Mouse (Mus musculus) heart, embryonic 12.5 days (tissue): ENCODE data around the gene Dapk3. TPM values are rescaled to one million over a fixed set of nuclear protein-coding genes. Genes with fewer than 3 reads are reported as not detected.
"Not testable (repeated sequence)": the region's sequence is repeated elsewhere in the genome, so short reads cannot be mapped to it uniquely, and the experiment has no call there.

Experiments
- ATAC-seq: fragments of 200-750 bp; cut with Nextera tagmentation; 2 replicates; pipeline ENCODE4 v1.8.0; 2017; ENCODE audit warnings: moderate TSS enrichment, moderate library complexity; ENCODE audit not compliant: insufficient number of reproducible peaks, low FRiP score
- H3K27ac ChIP-seq: fragments of 300-500 bp; sonication (generic); 2 replicates; pipeline ENCODE4 v1.5.1; 2016; ENCODE audit warnings: mild to moderate bottlenecking, moderate library complexity; ENCODE audit not compliant: poor library complexity, severe bottlenecking
- H3K27me3 ChIP-seq: fragments of 300-500 bp; sonication (generic); replicated peaks from 2 replicates; pipeline ENCODE4 v1.6.1; 2016; ENCODE audit warnings: mild to moderate bottlenecking, moderate library complexity
- H3K36me3 ChIP-seq: fragments of 300-500 bp; sonication (generic); 2 replicates; pipeline ENCODE4 v1.6.1; 2016; ENCODE audit warnings: mild to moderate bottlenecking, moderate library complexity
- H3K4me1 ChIP-seq: fragments of 300-500 bp; sonication (generic); replicated peaks from 2 replicates; pipeline ENCODE4 v1.6.1; 2016; ENCODE audit warnings: mild to moderate bottlenecking
- H3K4me2 ChIP-seq: fragments of 300-500 bp; sonication (generic); 2 replicates; pipeline ENCODE4 v1.6.1; 2016; ENCODE audit warnings: mild to moderate bottlenecking, moderate library complexity
- H3K4me3 ChIP-seq: fragments of 300-500 bp; sonication (generic); 2 replicates; pipeline ENCODE4 v1.5.1; 2016; ENCODE audit warnings: mild to moderate bottlenecking
- H3K9ac ChIP-seq: fragments of 300-500 bp; sonication (generic); 2 replicates; pipeline ENCODE4 v1.6.1; 2016; ENCODE audit warnings: mild to moderate bottlenecking, moderate library complexity
- H3K9me3 ChIP-seq: fragments of 300-500 bp; sonication (generic); replicated peaks from 2 replicates; pipeline ENCODE4 v1.6.1; 2016; ENCODE audit warnings: mild to moderate bottlenecking, moderate library complexity
- WGBS: fragments of 180-500 bp; shearing (Covaris S2); methylation state at CpG from one replicate; pipeline ENCODE4 v1.1.7; 2016; 5-methylcytosine and 5-hydroxymethylcytosine counted together
- polyA plus RNA-seq: library from polyadenylated mRNA; unstranded; fragments of >200 nt; fragmentation: Nextera tagmentation; extraction: Ambion mirVana; gene quantifications from 2 replicates; pipeline ENCODE4 v1.2.1, GENCODE M21; 2016

Gene Dapk3
- polyA plus RNA-seq, 1 experiment from 2014 or later = 62.8 TPM

DNA sequence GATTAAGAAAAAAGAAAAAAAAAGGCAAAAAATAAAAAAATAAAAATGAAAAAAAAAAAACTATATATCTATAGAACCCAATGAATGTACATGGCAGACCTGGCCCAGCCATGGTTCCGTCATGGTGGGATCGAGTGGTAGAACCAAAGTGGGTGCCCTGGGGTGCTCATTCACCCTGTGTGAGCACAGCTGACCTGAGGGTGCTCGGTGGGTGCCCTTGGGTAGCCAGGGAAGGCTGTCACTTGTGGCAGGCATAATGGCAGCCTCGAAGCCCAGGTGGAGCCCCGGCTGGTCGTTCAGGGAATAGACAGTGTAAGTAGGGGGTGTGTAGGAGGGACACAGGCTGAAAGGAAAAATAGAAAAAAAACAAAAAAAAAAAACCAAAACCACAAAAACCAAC, 31.5 kb upstream of the Dapk3 start:
- Histone ChIP-seq H3K9me3 (no peaks in the 10 kb centered on the region), H3K4me3 (no peak overlapping the region), H3K9ac (no peak overlapping the region), H3K36me3 (peaks cover 86% of the 10 kb centered on the region), H3K27ac (no peak overlapping the region), H3K4me1 (peaks cover 34% of the 10 kb centered on the region), H3K4me2 (no peak overlapping the region), H3K27me3 (no peaks in the 10 kb centered on the region)
- ATAC-seq = no peak
- WGBS = 68% methylated on average over 6 of the region's 6 CpGs

DNA sequence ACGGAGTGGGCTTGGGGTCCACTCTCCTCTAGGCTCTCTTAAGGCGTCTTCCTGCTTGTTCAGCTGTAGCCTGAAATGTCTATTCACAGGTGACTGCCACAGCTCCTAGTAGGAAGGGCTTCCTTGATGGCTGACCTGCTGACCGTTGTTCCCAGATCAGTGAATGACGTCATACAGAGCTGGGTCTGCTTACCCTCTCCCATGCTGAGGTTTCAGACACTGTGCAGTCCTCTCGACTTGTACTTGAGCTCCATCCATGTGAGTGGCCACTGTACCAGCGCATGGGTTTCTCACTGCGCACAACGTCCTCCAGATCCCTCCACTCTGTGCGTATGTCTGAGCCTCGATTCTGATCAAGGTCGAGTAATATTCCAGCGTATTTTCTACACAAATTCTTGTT, 30.2 kb upstream of the Dapk3 start:
- peak overlapping the region; percentile 81 for H3K27ac ChIP-seq
- H3K4me3 ChIP-seq = no peak overlapping the region
- no peaks in the 10 kb centered on the region for H3K27me3 ChIP-seq
- H3K9me3 ChIP-seq = no peaks in the 10 kb centered on the region
- H3K4me1 ChIP-seq = peaks cover 29% of the 10 kb centered on the region
- H3K4me2 ChIP-seq = no peak overlapping the region
- peaks cover 86% of the 10 kb centered on the region for H3K36me3 ChIP-seq
- 56% methylated on average over 12 of the region's 12 CpGs for WGBS
- H3K9ac ChIP-seq = peak overlapping the region; percentile 54; the same call in 1 of the 2 replicates
- peak; percentile 26 for ATAC-seq

DNA sequence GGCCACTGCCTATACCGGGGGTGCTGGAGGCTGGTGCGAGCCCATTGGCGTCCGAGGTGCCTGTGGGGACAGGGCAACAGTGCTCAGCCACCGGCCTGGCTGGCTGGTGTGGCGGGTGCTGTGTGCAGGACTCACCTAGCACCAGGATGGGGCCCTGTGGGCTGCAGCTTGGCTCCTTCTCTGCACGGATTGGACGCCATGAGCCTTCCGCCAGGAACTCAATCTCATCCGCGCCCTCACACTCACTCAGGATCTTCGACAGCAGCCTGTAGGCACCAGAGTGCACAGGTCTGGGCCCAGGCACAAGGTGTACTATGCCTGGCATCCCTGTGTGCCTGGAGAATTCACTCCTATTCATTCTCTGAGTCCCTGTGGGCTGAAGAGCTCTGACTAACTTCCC, 28.5 kb upstream of the Dapk3 start:
- Histone ChIP-seq H3K9ac (no peak overlapping the region), H3K4me3 (no peak overlapping the region), H3K4me1 (peaks cover 29% of the 10 kb centered on the region), H3K27me3 (no peaks in the 10 kb centered on the region), H3K9me3 (no peaks in the 10 kb centered on the region), H3K27ac (no peak overlapping the region), H3K36me3 (peaks cover 83% of the 10 kb centered on the region), H3K4me2 (no peak overlapping the region)
- ATAC-seq = no peak
- WGBS = 84% methylated on average over 12 of the region's 12 CpGs

DNA sequence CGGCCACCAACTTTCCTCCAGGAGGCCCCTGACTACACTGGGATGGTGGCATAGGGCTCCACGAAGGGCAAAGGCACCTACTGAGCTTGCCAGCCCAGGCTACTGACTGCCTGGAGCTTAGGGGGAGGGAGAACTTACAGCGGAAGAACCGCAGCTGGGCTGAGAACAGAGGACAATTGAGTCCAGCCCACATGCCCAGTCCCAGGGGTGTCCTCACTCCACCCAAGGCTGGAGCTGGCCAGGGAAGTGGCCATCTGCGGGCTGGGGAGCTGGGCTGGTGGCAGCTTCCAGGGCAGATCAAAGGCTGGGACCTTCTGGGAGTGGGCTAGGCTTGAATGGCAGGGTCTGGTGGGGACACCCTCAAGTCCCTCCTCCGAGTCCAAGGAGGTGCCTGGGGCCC, 28.1 kb upstream of the Dapk3 start:
- WGBS = 82% methylated on average over 6 of the region's 6 CpGs
- H3K27ac ChIP-seq = peak overlapping the region; percentile 6; the same call in 1 of the 2 replicates
- H3K27me3 ChIP-seq = no peaks in the 10 kb centered on the region
- H3K36me3 ChIP-seq = peaks cover 80% of the 10 kb centered on the region
- no peak overlapping the region for H3K4me3 ChIP-seq
- H3K9ac ChIP-seq = 0 out of 2 replicates have a peak overlapping the region, but pooled peaks have one; percentile 14
- peaks cover 27% of the 10 kb centered on the region for H3K4me1 ChIP-seq
- H3K9me3 ChIP-seq = no peaks in the 10 kb centered on the region
- no peak overlapping the region for H3K4me2 ChIP-seq
- ATAC-seq = no peak

DNA sequence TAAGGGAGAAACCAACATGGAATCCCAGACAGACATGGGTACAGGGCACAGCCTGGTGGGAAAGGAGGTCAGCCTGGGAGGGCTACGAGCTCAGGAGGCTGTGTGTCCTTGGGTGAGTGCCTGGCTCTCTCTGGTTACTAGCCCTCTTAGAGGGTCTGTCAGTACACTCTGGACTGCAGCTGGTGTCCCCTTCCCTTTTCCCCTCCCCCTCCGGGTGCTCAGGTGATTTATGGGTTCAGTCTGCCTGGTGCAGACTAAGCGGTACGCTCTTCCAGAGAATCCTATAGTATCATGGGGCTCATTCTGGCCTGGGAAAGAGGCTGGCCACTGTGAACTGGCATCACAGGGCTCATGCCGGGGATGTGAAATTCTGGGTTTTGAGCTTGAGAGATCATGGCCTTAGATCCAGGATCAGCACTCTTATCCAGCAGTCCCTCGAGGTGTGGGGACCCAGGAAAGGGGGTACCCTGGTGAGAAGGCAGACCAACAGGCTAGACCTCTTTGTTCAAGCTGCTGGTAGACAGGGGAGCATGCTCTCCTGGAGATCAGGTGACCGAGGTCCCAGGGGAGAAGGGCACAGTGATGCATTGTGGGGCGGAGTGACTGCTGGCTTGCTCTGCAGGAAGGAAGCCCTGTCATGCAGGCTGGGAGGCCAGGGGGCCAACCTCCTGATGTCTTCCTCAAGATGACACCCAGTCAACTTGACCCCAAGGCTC, 21.0 kb upstream of the Dapk3 start:
- no peak for ATAC-seq
- Histone ChIP-seq H3K27ac (no peak overlapping the region), H3K9ac (no peak overlapping the region), H3K4me1 (peaks cover 14% of the 10 kb centered on the region), H3K27me3 (no peaks in the 10 kb centered on the region), H3K4me3 (no peak overlapping the region), H3K36me3 (peaks cover 72% of the 10 kb centered on the region), H3K9me3 (no peaks in the 10 kb centered on the region), H3K4me2 (no peak overlapping the region)
- 87% methylated on average over 8 of the region's 8 CpGs for WGBS

DNA sequence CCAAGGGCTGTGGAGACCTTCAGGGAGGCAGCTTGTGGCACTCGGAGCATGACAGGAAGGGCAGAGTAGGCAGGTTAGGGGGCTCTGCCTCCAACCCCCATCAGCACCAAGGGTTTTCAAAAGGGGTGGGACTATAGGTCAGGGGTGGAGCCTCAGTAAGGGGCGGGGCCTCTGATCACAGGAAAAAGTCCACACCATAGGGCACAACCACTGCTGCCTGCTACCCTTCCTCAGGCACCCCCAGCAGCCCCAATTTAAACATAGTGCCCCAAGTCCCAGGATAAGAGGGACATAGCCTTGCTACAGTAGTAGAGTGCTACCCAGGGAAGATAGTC, 20.5 kb upstream of the Dapk3 start:
- Histone ChIP-seq H3K9me3 (no peaks in the 10 kb centered on the region), H3K4me3 (no peak overlapping the region), H3K4me2 (no peak overlapping the region), H3K27me3 (no peaks in the 10 kb centered on the region), H3K27ac (no peak overlapping the region), H3K4me1 (peaks cover 18% of the 10 kb centered on the region), H3K36me3 (peaks cover 67% of the 10 kb centered on the region), H3K9ac (no peak overlapping the region)
- WGBS = 65% methylated on average over 2 of the region's 2 CpGs
- ATAC-seq = no peak

DNA sequence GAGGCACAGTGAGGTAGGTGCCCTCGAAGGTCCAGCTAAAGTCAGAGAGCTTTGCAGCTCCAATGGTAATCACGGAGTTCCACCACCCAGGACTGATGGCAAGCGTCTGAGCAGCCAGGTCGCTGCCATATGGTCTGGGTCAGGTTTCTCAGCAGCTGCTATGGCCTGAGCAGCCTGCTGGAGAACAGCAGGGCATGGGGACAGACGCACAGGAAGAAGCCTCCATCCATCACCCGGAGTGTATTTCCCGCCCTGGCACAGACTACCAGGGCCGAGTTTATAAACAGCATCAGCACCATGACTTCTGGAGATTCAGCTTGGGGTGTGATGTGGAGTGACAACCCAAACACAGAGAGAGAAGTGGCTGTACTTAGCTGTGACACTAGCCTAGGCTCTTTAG, 17.7 kb upstream of the Dapk3 start:
- Histone ChIP-seq H3K27ac (no peak overlapping the region), H3K4me3 (no peak overlapping the region), H3K9ac (no peak overlapping the region), H3K4me1 (peaks cover 24% of the 10 kb centered on the region), H3K4me2 (no peak overlapping the region), H3K36me3 (peaks cover 45% of the 10 kb centered on the region), H3K9me3 (no peaks in the 10 kb centered on the region), H3K27me3 (no peaks in the 10 kb centered on the region)
- no peak for ATAC-seq
- 82% methylated on average over 8 of the region's 8 CpGs for WGBS

DNA sequence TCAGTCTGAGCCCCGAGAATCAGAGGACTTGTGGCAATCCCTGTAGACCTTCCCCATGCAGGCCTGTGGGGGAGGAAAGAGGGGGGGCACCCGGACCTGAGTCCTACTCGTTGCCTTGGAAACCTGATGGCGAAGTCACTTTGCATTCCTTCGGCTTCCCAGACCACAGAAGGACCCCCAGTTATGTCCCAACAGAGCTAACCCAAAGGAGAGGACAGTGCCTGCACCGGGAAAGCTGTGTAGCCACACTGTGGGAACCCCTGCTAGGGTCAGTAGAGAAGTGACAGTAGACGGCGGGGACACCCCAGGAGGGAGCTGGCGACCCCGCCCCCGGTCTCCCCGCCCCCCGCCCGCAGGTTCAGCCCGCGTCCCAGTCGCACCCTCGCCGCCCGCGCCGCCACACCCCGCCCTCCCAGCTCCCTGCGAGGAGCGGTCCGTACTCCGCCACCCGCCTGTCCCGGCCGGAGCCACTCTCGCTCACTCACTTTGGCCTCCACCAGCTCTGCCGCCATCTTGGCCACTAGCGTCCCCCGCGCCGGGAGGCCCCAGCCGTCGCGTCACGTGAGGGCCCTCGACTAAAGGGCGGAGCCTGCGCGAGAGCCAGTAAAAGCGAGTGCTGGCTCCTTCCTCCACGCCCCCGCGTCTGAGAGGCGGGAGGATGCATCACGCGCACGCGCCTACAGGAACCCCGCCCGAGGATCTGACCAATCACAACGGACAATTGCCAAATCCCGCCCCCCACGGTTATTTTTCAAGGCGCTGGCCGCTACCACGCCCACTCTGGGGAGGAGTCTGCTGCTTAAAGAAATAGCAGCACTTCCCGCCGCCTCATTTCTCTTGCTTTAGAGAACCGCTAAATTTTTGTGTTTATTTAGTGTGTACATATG, 15.4 kb upstream of the Dapk3 start, which contains the start of gene Pias4:
Gene Pias4, minus strand, starts transcription at position 724 of the 887 bp plus-strand sequence.
- under 1% methylated on average over 54 of the region's 64 CpGs for WGBS
- peak; percentile 94 for ATAC-seq

DNA sequence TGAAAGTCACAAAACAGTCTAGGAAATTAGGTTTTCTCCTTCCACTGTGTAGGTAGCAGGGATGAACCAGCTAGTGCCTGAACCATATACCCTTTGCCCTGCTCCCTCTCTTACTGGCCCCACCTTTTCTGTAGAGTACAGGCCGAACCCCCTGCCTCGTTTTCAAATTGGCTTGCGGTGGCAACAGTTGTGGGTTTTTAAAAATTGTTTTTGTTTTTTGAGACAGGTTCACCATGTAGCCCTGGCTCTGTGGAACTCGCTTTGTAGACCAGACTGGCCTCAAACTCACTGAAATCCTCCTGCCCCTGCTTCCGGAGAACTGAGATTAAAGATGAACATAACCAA, 14.7 kb upstream of the Dapk3 start:
- Histone ChIP-seq H3K9me3 (no peaks in the 10 kb centered on the region), H3K4me3 (peak overlapping the region; percentile 89), H3K27me3 (no peaks in the 10 kb centered on the region), H3K9ac (peak overlapping the region; percentile 71), H3K27ac (peak overlapping the region; percentile 69), H3K4me2 (peak overlapping the region; percentile 90), H3K4me1 (peaks cover 15% of the 10 kb centered on the region), H3K36me3 (peaks cover 18% of the 10 kb centered on the region)
- ATAC-seq = peak; percentile 64
- WGBS = 7% methylated on average over 5 of the region's 5 CpGs

More for the DNA sequence above, 15.4 kb upstream of the Dapk3 start, which contains the start of gene Pias4:
- Histone ChIP-seq H3K9me3 (no peaks in the 10 kb centered on the region), H3K27ac (peak within 1 kb of the TSS; percentile 69), H3K9ac (peak within 1 kb of the TSS; percentile 92), H3K4me1 (peaks cover 18% of the 10 kb centered on the region), H3K27me3 (no peaks in the 10 kb centered on the region), H3K4me2 (peak within 1 kb of the TSS; percentile 90), H3K4me3 (peak within 1 kb of the TSS; percentile 89), H3K36me3 (peaks cover 22% of the 10 kb centered on the region)

DNA sequence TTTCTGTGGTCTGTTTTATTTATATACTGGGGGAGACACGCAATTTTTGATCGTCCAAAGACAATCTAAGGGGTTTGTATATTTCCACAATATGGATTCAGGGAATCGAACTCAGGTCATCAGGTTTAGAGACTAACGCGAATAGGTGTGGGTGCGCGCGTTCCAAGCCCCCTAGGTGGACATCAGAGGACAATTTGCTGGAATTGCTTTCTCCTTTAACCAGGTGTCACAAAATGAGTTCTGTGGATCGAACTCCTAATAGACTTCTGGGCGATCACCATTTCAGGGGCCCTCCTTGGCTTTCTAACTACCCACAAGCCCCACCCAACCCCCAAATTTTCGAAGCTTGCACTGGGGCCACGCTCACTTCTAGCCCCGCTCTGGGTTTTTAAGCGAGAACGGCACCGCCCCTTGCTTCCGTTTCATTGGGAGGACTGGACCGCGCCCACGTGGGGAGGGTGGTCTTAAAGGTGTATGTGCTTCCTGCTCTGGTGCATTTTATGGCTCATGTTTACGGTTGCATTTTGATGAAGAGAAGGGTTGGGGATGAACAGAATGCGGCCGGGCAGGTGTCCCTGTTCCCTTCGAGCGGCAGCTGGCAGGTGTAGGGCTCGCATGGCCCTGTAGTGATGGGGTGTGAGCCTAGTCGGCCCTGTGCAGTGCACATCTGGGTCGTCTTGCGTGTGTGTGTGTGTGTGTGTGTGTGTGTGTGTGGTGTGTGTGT, 14.1 kb upstream of the Dapk3 start:
- Histone ChIP-seq H3K36me3 (peaks cover 12% of the 10 kb centered on the region), H3K4me2 (peak overlapping the region; percentile 90), H3K27ac (peak overlapping the region; percentile 69), H3K9me3 (no peaks in the 10 kb centered on the region), H3K9ac (peak overlapping the region; percentile 71), H3K4me1 (peaks cover 20% of the 10 kb centered on the region), H3K4me3 (peak overlapping the region; percentile 89), H3K27me3 (no peaks in the 10 kb centered on the region)
- ATAC-seq = peak; percentile 50; the same call in 1 of the 2 replicates
- WGBS = 4% methylated on average over 29 of the region's 29 CpGs

DNA sequence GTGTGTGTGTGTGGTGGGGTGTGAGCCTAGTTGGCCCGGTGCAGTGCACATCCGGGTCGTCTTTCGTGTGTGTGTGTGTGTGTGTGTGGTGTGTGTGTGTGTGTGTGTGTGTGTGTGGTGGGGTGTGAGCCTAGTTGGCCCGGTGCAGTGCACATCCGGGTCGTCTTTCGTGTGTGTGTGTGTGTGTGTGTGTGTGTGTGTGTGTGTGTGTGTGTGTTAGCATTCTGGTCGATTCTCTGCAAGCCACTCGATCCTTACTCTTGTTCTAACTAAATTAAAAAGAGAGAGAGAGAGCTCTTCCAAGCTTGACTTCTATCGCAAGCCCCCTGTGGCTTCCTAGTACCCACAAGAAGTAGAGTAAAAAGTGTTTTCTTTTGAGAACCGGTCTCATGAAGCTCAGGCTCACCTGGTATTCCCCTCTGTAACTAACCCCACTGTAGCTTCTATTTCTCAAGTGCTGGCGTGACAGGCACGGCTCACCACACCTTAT, 13.3 kb upstream of the Dapk3 start:
- not testable (repeated sequence) for ATAC-seq

More for the DNA sequence above, 13.3 kb upstream of the Dapk3 start:
- not testable (repeated sequence) for H3K27ac ChIP-seq, H3K9ac ChIP-seq, H3K36me3 ChIP-seq, H3K4me3 ChIP-seq, H3K27me3 ChIP-seq, H3K9me3 ChIP-seq
- Histone ChIP-seq H3K4me1 (peaks cover 23% of the 10 kb centered on the region), H3K4me2 (peak overlapping the region; percentile 90)
- WGBS = 54% methylated on average over 7 of the region's 14 CpGs
